Mouse (Mus musculus): ENCODE results near the gene Bglap3. TPM values are rescaled to one million over a fixed set of nuclear protein-coding genes. Genes with fewer than 3 reads are reported as not detected.
"Not testable (repeated sequence)": the region's sequence is repeated elsewhere in the genome, so short reads cannot be mapped to it uniquely, and the experiment has no call there.

Gene Bglap3
- polyA plus RNA-seq (2012; ENCODE audit: insufficient read depth, insufficient read length, missing spikeins), result not detected in 2 replicates

DNA sequence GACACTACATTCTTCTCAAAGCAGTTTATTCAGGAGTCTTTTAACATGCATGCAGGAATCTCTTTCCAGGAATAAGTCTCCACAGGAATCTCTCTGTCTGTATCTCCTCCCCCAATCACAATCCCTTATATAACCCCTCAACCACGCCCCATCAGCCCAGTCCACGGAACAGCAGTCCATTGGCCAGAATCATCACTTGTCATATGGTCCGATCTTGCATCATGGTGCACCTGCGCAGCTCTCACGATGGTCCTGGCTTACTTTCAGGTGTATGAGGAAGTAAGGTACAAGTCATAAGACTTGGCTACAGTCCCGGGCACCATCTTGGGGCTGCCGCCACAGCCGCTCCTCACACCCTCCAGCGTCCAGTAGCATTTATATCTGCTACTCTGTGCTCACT, at the start of gene Bglap3:
Bglap3 (minus strand) TSS at position 101 of the 400 bp plus-strand sequence.
- H3K4me1 ChIP-seq (ENCODE audit: control insufficient read depth, insufficient read depth, insufficient read length, low read length); H3K4me3 ChIP-seq (ENCODE audit: insufficient read depth, low read depth, low read length); H3K27ac ChIP-seq (replicated peaks; ENCODE audit: low read depth, low read length): not testable (repeated sequence)

DNA sequence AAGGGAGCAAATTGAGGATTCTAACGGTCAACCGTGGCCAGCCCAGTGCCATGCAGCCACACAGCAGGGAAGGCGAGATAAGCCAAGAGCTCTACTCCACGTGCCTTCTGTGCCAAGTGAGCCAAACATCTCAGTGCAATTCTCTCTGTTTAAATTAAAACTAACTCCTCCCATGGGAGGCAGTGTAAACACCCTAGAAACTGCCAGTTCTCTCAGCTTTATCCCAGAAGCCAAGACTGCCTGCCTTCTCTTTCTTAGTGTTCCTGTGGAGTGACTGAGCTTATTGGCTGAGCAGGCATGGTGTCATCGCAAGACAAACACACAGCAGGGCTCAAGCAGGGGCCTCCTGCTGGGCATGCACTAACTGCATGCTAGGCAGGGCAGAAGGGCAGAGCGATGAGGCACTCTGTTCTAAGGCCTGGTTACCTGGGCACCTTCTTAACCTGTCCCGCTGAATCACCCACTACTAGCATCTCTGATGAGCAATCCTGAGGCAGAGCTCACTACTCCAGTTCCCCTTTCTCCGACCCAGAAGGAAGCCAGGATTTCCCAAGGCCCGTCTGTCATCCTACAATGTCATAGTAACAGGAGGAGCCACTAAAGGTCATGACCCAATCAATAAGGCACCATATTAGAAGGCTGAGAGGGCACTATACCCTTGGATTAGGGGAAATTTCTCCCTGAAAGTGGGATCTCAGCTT, 49.6 kb upstream of the Bglap3 start:
- 0 out of 2 replicates have a peak overlapping the region, but pooled peaks have one; percentile 12 for H3K4me3 ChIP-seq (ENCODE audit: insufficient read depth, low read depth, low read length)
- peaks cover 12% of the 10 kb centered on the region for H3K4me1 ChIP-seq (ENCODE audit: control insufficient read depth, insufficient read depth, insufficient read length, low read length)
- H3K27ac ChIP-seq (replicated peaks; ENCODE audit: low read depth, low read length), result peak overlapping the region; percentile 78

DNA sequence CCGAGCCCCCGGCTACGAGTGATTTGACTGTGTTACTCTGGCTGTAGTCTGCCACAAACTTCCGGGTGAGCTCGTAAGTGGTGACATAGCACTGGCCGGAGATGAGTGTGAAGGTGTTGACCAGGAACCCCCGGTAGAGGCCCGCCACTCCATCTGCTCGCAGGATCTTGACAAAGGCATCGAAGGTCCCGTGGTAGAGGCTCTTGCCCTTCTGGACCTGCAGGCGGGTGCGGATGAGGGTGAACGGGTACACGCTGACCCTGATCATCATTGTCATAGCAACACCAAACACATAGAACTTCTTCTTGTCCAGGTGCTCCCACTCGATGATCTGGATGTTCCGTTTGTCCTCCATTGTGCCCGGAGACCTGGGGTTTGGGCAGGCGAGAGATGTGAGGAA, 48.2 kb upstream of the Bglap3 start:
- Histone ChIP-seq H3K27ac (replicated peaks; ENCODE audit: low read depth, low read length) (0 out of 2 replicates have a peak overlapping the region, but pooled peaks have one; percentile 78), H3K4me1 (ENCODE audit: control insufficient read depth, insufficient read depth, insufficient read length, low read length) (peaks cover 12% of the 10 kb centered on the region), H3K4me3 (ENCODE audit: insufficient read depth, low read depth, low read length) (no peak overlapping the region)

DNA sequence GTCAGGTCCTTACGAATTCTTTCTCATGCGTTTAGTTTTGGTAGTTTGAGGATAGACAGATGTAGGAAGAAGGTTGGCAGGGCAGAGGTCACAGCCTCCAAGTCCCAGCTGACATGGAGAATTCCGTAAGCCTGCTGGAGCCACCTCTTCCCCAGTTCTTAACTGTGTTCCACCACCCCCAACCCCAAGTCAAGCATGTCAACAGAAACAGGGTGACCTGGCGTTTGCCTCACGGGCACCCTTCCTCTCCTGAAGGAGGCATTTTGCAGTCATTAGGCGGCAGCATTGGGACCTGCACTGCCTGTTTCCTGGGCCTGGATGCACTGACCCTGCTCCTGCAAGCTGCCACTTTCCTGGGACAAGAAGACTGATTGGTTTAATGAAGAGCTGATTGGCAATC, 45.5 kb upstream of the Bglap3 start:
- H3K4me3 ChIP-seq (ENCODE audit: insufficient read depth, low read depth, low read length), result no peak overlapping the region
- H3K27ac ChIP-seq (replicated peaks; ENCODE audit: low read depth, low read length), result peak overlapping the region; percentile 91
- peaks cover 15% of the 10 kb centered on the region for H3K4me1 ChIP-seq (ENCODE audit: control insufficient read depth, insufficient read depth, insufficient read length, low read length)

DNA sequence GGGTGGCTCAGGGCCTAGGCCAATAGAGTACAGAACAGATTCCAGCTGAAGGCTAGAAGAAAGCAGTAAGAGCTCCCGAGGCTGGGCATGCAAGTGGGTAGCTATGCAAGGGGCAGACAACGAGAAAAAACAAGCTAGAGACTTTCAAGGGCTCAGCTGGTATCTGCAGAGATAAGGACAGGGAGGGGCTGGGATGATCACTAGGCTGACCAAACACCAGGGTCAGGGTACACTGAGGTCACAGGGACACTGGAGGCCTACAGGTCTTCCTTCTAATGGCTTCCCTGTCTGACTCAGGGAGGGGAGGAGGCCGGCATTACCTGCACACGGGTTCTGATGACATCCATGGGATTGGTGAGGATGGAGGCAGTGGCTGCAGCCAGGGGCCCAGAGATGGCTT, 43.1 kb upstream of the Bglap3 start:
- Histone ChIP-seq H3K4me1 (ENCODE audit: control insufficient read depth, insufficient read depth, insufficient read length, low read length) (peaks cover 16% of the 10 kb centered on the region), H3K27ac (replicated peaks; ENCODE audit: low read depth, low read length) (peak overlapping the region; percentile 38; the same call in 1 of the 2 replicates), H3K4me3 (ENCODE audit: insufficient read depth, low read depth, low read length) (no peak overlapping the region)

DNA sequence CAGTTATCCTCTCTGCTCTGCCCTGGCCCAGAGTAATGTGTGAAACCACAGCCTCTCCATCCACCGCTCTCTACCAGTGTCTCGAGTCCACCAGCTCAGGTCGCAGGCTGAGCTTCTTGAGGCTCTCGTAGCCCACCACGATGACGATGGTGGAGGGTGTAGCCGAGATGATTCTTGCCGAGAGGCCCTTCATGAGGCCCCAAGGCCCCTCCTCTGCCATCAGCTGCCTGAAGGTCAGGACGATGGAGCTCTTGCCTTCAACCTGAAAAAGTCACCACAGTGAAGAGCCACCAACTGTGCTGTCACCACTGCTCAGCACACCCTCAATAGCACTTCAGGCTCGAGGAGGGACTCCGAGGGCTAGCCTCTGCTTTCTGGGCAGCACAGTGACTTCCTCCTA, 40.1 kb upstream of the Bglap3 start:
- H3K27ac ChIP-seq (replicated peaks; ENCODE audit: low read depth, low read length), result no peak overlapping the region

DNA sequence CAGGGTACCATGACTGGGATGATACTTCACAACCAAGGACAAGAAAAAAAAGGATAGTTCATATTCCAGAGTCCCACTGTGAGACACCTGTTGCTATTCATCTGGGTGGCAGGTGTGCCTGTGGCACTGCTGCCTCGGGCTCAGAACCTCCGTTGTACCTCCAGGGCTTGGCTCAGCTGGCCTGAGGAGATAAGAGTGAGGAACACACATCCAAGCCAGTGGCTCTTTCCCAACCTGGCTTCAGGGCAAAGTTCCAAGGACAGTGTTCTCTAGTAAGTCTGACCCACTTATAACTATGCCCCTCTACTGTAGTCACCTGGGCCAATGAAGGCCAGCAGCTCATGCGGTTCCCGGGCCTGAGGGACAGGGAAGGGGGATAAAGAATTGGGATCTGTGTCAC, 39.1 kb upstream of the Bglap3 start:
- Histone ChIP-seq H3K4me3 (ENCODE audit: insufficient read depth, low read depth, low read length) (no peak overlapping the region), H3K27ac (replicated peaks; ENCODE audit: low read depth, low read length) (no peak overlapping the region), H3K4me1 (ENCODE audit: control insufficient read depth, insufficient read depth, insufficient read length, low read length) (peaks cover 6% of the 10 kb centered on the region; the same call in 1 of the 2 replicates)

More for the DNA sequence above, 40.1 kb upstream of the Bglap3 start:
- Histone ChIP-seq H3K4me1 (ENCODE audit: control insufficient read depth, insufficient read depth, insufficient read length, low read length) (peaks cover 6% of the 10 kb centered on the region; the same call in 1 of the 2 replicates), H3K4me3 (ENCODE audit: insufficient read depth, low read depth, low read length) (no peak overlapping the region)

DNA sequence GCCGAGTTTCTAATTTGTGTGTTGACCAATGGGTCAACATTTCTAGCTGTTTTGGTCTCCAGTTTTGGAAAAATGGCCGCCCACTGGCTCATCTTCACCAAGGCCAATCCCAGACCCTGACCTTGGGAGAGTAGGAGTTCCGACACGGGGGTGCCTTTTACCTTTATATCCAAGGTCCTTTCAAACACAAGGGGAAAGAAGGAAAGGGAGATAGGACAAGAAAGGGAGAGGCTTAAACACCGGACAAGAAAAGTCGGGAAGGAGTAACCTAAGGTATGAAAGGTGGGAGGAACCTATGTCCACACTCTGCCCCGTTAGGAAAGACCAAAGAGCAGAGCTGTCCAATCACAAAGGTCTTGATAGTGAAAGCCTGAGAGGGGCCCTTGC, 38.1 kb upstream of the Bglap3 start:
- peaks cover 6% of the 10 kb centered on the region; the same call in 1 of the 2 replicates for H3K4me1 ChIP-seq (ENCODE audit: control insufficient read depth, insufficient read depth, insufficient read length, low read length)
- H3K27ac ChIP-seq (replicated peaks; ENCODE audit: low read depth, low read length), result peak overlapping the region; percentile 79
- H3K4me3 ChIP-seq (ENCODE audit: insufficient read depth, low read depth, low read length), result peak overlapping the region; percentile 34

DNA sequence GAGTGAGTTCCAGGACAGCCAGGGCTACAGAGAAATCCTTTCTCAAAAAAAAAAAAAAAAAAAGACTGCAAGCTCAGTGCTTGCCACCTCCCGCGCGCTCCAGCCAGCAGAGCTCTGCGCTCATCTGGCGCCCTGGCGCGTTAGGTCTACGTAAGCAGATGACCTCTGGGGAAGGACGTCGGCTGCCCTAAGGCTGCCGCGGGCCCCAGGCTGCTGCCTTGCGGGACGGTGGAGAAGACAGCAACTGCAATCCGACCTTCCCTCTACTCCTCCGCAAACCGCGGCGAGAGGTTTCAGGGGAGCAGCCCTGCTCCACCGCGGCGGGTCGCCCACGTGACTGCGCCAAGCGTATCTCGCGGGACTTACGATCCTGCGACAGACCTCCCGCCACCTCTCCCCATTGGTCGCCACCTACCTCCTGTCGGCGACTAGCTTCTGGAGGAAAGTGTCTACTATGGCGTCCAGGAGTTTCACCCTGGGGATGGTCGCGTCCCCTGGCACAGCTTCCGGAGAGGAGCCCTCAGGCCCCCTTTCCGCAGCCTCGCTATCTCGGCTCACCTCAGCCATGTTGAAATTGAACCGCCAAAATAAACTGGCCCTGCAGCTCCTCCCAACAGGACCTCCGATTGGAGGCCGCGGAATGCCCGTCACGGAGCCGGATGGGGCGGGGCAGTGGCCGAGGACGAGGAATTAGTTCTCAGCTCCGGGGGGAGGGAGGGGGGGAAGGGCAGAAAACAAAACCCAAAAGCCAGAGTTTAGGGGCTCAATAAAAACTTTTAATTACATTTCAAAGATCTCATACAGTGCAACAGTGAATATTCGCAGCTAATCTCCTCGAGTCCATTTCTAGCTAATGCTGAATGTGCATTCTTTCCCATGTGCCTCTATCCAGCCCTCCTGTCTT, 37.5 kb upstream of the Bglap3 start, which contains the start of gene Pmf1:
Pmf1 (minus strand) TSS at position 591 of the 904 bp plus-strand sequence.
- H3K27ac ChIP-seq (replicated peaks; ENCODE audit: low read depth, low read length), result peak within 1 kb of the TSS; percentile 79
- H3K4me3 ChIP-seq (ENCODE audit: insufficient read depth, low read depth, low read length), result peak within 1 kb of the TSS; percentile 76
- peaks cover 6% of the 10 kb centered on the region; the same call in 1 of the 2 replicates for H3K4me1 ChIP-seq (ENCODE audit: control insufficient read depth, insufficient read depth, insufficient read length, low read length)

DNA sequence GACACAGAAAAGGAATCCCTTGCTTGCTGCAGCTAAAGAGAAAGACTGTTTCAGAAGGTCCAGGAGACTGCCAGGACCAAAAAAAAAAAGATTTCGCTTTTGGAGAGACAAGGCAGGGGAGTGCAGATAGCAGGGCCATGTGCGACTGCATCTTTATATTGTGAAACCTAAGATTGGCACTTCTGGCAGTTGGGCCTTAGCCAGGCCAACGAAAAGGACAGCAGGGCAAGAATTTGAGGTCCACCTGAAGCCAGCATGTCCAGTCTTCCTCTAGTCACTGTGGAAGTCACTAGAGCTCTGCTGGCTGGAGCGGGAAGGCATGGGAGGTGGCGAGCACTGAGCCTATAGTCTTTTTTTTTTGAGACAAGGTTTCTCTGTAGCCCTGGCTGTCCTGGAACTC, 36.4 kb upstream of the Bglap3 start:
- Histone ChIP-seq H3K27ac (replicated peaks; ENCODE audit: low read depth, low read length) (peak overlapping the region; percentile 79), H3K4me1 (ENCODE audit: control insufficient read depth, insufficient read depth, insufficient read length, low read length) (peaks cover 6% of the 10 kb centered on the region; the same call in 1 of the 2 replicates), H3K4me3 (ENCODE audit: insufficient read depth, low read depth, low read length) (no peak overlapping the region; the same call in 1 of the 2 replicates)

DNA sequence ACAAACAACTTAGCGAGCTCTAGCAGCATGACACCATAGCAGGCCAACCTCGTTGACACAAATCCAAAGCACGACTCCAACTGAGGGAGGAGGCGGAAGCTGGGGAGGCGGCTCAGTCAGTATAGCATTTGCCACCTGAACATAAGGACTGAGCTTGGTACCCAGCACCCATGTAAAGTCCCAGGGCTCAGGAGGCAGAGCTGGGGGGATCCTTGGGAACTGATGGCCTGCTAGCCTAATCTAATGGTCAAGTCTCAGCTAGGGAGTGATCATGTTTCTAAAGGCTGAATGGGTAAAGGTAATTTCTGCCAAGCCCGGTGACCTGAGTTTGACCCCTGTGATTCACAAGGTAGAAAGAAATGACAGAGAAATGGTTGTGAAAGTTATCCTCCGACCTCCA, 35.0 kb upstream of the Bglap3 start:
- Histone ChIP-seq H3K4me1 (ENCODE audit: control insufficient read depth, insufficient read depth, insufficient read length, low read length) (0 out of 2 replicates have a peak, but pooled peaks cover 3% of the 10 kb centered on the region), H3K4me3 (ENCODE audit: insufficient read depth, low read depth, low read length) (no peak overlapping the region), H3K27ac (replicated peaks; ENCODE audit: low read depth, low read length) (no peak overlapping the region; the same call in 1 of the 2 replicates)

DNA sequence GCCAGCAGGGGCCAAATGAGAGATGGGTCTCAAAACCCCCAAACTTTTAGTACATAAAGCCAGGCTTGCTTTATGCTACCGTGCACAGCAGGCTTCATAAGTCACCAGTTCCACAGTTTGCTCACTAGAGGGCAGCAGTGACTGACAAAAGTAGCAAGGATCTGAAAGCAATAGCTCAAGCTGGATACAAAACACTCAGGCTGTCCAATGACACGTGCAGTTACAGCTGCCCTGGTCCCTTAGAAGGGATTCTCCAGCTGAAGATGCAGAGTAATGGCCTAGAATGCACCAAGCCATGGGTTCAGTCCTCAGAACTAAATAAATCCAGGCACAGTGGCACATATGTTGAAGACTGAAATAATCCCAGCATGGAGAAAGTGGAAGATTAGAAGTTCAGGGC, 34.5 kb upstream of the Bglap3 start:
- 0 out of 2 replicates have a peak, but pooled peaks cover 3% of the 10 kb centered on the region for H3K4me1 ChIP-seq (ENCODE audit: control insufficient read depth, insufficient read depth, insufficient read length, low read length)
- no peak overlapping the region for H3K27ac ChIP-seq (replicated peaks; ENCODE audit: low read depth, low read length)
- no peak overlapping the region for H3K4me3 ChIP-seq (ENCODE audit: insufficient read depth, low read depth, low read length)

DNA sequence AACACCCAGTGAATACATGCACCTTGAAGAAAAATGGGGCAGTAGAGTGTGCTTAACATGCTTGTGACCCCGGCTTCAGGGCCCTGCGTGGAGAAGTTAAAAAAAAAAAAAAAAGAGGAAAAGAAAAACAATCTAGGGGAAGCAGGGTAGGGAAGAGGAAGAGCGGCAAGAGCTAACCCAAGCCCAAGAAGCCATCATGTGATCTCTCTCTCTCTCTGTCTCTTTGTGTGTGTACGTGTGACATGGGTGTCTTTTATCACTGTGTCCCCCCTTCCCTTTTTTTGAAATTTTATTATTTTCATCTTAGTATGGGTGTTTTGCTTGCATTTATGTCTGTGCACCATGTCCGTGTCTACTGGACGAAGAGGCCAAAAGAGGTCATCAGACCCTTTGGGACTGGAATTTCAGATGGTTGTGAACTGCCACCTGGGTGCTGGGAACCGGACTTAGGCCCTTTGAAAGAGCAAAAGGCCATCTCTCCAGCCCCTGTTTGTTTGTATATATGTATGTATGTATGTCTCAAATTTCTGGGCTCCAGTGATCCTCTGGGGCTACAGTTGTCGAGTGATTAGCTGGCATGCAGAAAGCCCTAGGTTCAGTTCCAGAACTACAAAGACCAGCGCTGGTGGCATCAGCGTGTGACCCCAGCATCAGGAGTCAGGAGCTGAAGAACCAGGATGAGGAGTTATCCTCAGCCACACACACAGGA, 31.1 kb upstream of the Bglap3 start:
- Histone ChIP-seq H3K4me3 (ENCODE audit: insufficient read depth, low read depth, low read length) (no peak overlapping the region), H3K27ac (replicated peaks; ENCODE audit: low read depth, low read length) (0 out of 2 replicates have a peak overlapping the region, but pooled peaks have one; percentile 24), H3K4me1 (ENCODE audit: control insufficient read depth, insufficient read depth, insufficient read length, low read length) (no peaks in the 10 kb centered on the region)

DNA sequence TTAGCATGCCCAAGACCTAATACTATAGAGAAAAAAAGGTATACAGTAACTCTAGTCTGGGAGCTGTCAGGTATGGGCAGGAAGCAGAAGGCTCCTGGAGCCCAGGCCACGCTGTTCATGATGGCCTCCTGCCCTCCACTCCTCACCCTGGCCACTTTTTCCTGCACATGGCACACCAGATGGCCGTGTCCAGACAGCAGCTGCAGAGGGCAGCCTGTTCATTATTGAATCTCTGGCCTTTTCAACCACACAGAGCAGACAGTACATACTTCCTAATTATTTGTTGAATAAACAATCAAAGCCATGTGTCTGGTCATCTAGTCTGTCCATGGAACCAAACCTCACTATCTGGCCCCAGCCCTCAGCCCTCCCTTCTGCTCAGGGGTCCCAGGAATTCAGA, 26.1 kb upstream of the Bglap3 start:
- Histone ChIP-seq H3K4me1 (ENCODE audit: control insufficient read depth, insufficient read depth, insufficient read length, low read length) (no peaks in the 10 kb centered on the region), H3K4me3 (ENCODE audit: insufficient read depth, low read depth, low read length) (no peak overlapping the region), H3K27ac (replicated peaks; ENCODE audit: low read depth, low read length) (no peak overlapping the region)
